Mouse (Mus musculus) retina, adult 2 months (tissue): ENCODE measurements around the gene Ikbke.
A peak's percentile ranks its signal among the peaks of the same experiment; 100 is the strongest.
"Not testable (repeated sequence)": the region's sequence is repeated elsewhere in the genome, so short reads cannot be mapped to it uniquely, and the experiment has no call there.

ENCODE experiments used
- DNase-seq: peaks from one replicate; pipeline ENCODE4 v3.0.0-alpha.2; 2012; ENCODE audit warnings: low read depth, low spot score

Gene Ikbke

GRCm38 (mm10) chr1:131281731-131282130 lies 2.3 kb upstream of the Ikbke start:
- DNase-seq: no peak

- no peak for DNase-seq
Observed at GRCm38 (mm10) chr1:131280280-131280679, 874 bp upstream of the Ikbke start.

- DNase-seq: no peak
Observed at GRCm38 (mm10) chr1:131278606-131279455, 575 bp downstream of the Ikbke start.

- no peak for DNase-seq
Observed at GRCm38 (mm10) chr1:131276831-131277230, 2.6 kb downstream of the Ikbke start.

GRCm38 (mm10) chr1:131275577-131275976 lies 3.8 kb downstream of the Ikbke start:
- no peak for DNase-seq

GRCm38 (mm10) chr1:131274725-131275539 lies 4.5 kb downstream of the Ikbke start:
- no peak for DNase-seq

GRCm38 (mm10) chr1:131269797-131270578 lies 9.4 kb downstream of the Ikbke start:
- DNase-seq: peak; percentile 57

GRCm38 (mm10) chr1:131268776-131269175 lies 10.6 kb downstream of the Ikbke start:
- DNase-seq: no peak

- DNase-seq: no peak
Observed at GRCm38 (mm10) chr1:131263905-131264304, 15.5 kb downstream of the Ikbke start.

GRCm38 (mm10) chr1:131260309-131260656 lies 19.1 kb downstream of the Ikbke start:
- DNase-seq: no peak

- no peak for DNase-seq
Observed at GRCm38 (mm10) chr1:131259632-131260308, 19.6 kb downstream of the Ikbke start.

GRCm38 (mm10) chr1:131257288-131257687 lies 22.1 kb downstream of the Ikbke start:
- DNase-seq: no peak

- DNase-seq: not testable (repeated sequence)
Observed at GRCm38 (mm10) chr1:131252516-131253250, 26.7 kb downstream of the Ikbke start.

GRCm38 (mm10) chr1:131246433-131247395 lies 32.7 kb downstream of the Ikbke start:
- DNase-seq: no peak

- DNase-seq: no peak
Observed at GRCm38 (mm10) chr1:131245926-131246325, 33.5 kb downstream of the Ikbke start.

GRCm38 (mm10) chr1:131245089-131245856 lies 34.1 kb downstream of the Ikbke start, which contains the start of gene Rassf5:
Gene Rassf5, minus strand, starts transcription at chr1:131245258.
- no peak for DNase-seq

- DNase-seq: no peak
Observed at GRCm38 (mm10) chr1:131244536-131245088, 34.8 kb downstream of the Ikbke start.

GRCm38 (mm10) chr1:131242956-131243355 lies 36.5 kb downstream of the Ikbke start:
- DNase-seq: no peak
